Mouse (Mus musculus) limb, embryonic 12.5 days (tissue): ENCODE measurements around the gene Aoah. TPM values are rescaled to one million over a fixed set of nuclear protein-coding genes. Genes with fewer than 3 reads are reported as not detected.

Source experiments
- ATAC-seq: fragments of 200-750 bp; cut with Nextera tagmentation; 2 replicates; pipeline ENCODE4 v1.8.0; 2017; ENCODE audit warnings: low read depth, moderate TSS enrichment; ENCODE audit not compliant: insufficient number of reproducible peaks, insufficient read depth, low FRiP score, low TSS enrichment
- H3K27ac ChIP-seq: fragments of 300-500 bp; sonication (generic); 2 replicates; pipeline ENCODE4 v1.5.1; 2016; ENCODE audit warnings: mild to moderate bottlenecking, moderate library complexity
- H3K27me3 ChIP-seq: fragments of 300-500 bp; sonication (generic); 2 replicates; pipeline ENCODE4 v1.6.1; 2016; ENCODE audit warnings: mild to moderate bottlenecking, moderate library complexity
- H3K36me3 ChIP-seq: fragments of 300-500 bp; sonication (generic); 2 replicates; pipeline ENCODE4 v1.6.1; 2016; ENCODE audit warnings: mild to moderate bottlenecking, moderate library complexity
- H3K4me1 ChIP-seq: fragments of 300-500 bp; sonication (generic); replicated peaks from 2 replicates; pipeline ENCODE4 v1.6.1; 2016
- H3K4me2 ChIP-seq: fragments of 300-500 bp; sonication (generic); 2 replicates; pipeline ENCODE4 v1.6.1; 2016; ENCODE audit warnings: mild to moderate bottlenecking, moderate library complexity
- H3K4me3 ChIP-seq: fragments of 300-500 bp; sonication (generic); replicated peaks from 2 replicates; pipeline ENCODE4 v1.5.1; 2016; ENCODE audit warnings: mild to moderate bottlenecking
- H3K9ac ChIP-seq: fragments of 300-500 bp; sonication (generic); replicated peaks from 2 replicates; pipeline ENCODE4 v1.6.1; 2016; ENCODE audit warnings: mild to moderate bottlenecking, moderate library complexity
- H3K9me3 ChIP-seq: fragments of 300-500 bp; sonication (generic); 2 replicates; pipeline ENCODE4 v1.6.1; 2016; ENCODE audit warnings: mild to moderate bottlenecking, moderate library complexity
- WGBS: fragments of 180-500 bp; shearing (Covaris S2); methylation state at CpG from one replicate; pipeline ENCODE4 v1.1.7; 2016; 5-methylcytosine and 5-hydroxymethylcytosine counted together
- polyA plus RNA-seq: library from polyadenylated mRNA; unstranded; fragments of >200 nt; fragmentation: Nextera tagmentation; extraction: Ambion mirVana; gene quantifications from 2 replicates; pipeline ENCODE4 v1.2.1, GENCODE M21; 2016

Aoah gene
- polyA plus RNA-seq, 1 experiment from 2014 or later: 0.40 TPM

- Histone ChIP-seq H3K4me1 (no peaks in the 10 kb centered on the region), H3K27ac (no peak overlapping the region), H3K9ac (no peak overlapping the region), H3K27me3 (no peaks in the 10 kb centered on the region), H3K36me3 (no peaks in the 10 kb centered on the region), H3K4me2 (no peak overlapping the region), H3K4me3 (no peak overlapping the region), H3K9me3 (no peaks in the 10 kb centered on the region)
- 64% methylated on average over 10 of the region's 10 CpGs for WGBS
- peak; percentile 71 for ATAC-seq
Measured at GRCm38 (mm10) chr13:20916698-20917511, 123.0 kb downstream of the Aoah start.

- no peak for ATAC-seq
- Histone ChIP-seq H3K4me3 (no peak overlapping the region), H3K9ac (no peak overlapping the region), H3K9me3 (no peaks in the 10 kb centered on the region), H3K4me2 (no peak overlapping the region), H3K27me3 (no peaks in the 10 kb centered on the region), H3K36me3 (no peaks in the 10 kb centered on the region), H3K4me1 (no peaks in the 10 kb centered on the region), H3K27ac (no peak overlapping the region)
- WGBS: 91% methylated on average over 3 of the region's 3 CpGs
Measured at GRCm38 (mm10) chr13:20920401-20920800, 126.5 kb downstream of the Aoah start.

GRCm38 (mm10) chr13:20936016-20936415 is 142.1 kb downstream of the Aoah start:
- no peaks in the 10 kb centered on the region for H3K9me3 ChIP-seq
- no peaks in the 10 kb centered on the region for H3K36me3 ChIP-seq
- H3K4me3 ChIP-seq: no peak overlapping the region
- no peak overlapping the region for H3K27ac ChIP-seq
- no peak overlapping the region for H3K9ac ChIP-seq
- H3K4me1 ChIP-seq: no peaks in the 10 kb centered on the region
- ATAC-seq: no peak
- H3K4me2 ChIP-seq: no peak overlapping the region
- H3K27me3 ChIP-seq: no peaks in the 10 kb centered on the region

- ATAC-seq: no peak
- no peaks in the 10 kb centered on the region for H3K4me1 ChIP-seq
- H3K27me3 ChIP-seq: no peaks in the 10 kb centered on the region
- no peak overlapping the region for H3K9ac ChIP-seq
- WGBS: 26% methylated on average over 5 of the region's 5 CpGs
- no peak overlapping the region for H3K27ac ChIP-seq
- H3K4me3 ChIP-seq: no peak overlapping the region
- no peak overlapping the region for H3K4me2 ChIP-seq
- no peaks in the 10 kb centered on the region for H3K36me3 ChIP-seq
- H3K9me3 ChIP-seq: no peaks in the 10 kb centered on the region
Measured at GRCm38 (mm10) chr13:20937452-20937851, 143.5 kb downstream of the Aoah start.

GRCm38 (mm10) chr13:20939099-20939498 is 145.2 kb downstream of the Aoah start:
- no peak for ATAC-seq
- no peak overlapping the region for H3K27ac ChIP-seq
- no peak overlapping the region for H3K4me2 ChIP-seq
- no peaks in the 10 kb centered on the region for H3K36me3 ChIP-seq
- H3K4me1 ChIP-seq: no peaks in the 10 kb centered on the region
- 77% methylated on average over 6 of the region's 6 CpGs for WGBS
- H3K9ac ChIP-seq: no peak overlapping the region
- H3K4me3 ChIP-seq: no peak overlapping the region
- no peaks in the 10 kb centered on the region for H3K9me3 ChIP-seq
- H3K27me3 ChIP-seq: no peaks in the 10 kb centered on the region

GRCm38 (mm10) chr13:20940389-20940788 is 146.5 kb downstream of the Aoah start:
- H3K9me3 ChIP-seq: no peaks in the 10 kb centered on the region
- no peaks in the 10 kb centered on the region for H3K4me1 ChIP-seq
- no peak overlapping the region for H3K4me2 ChIP-seq
- WGBS: 49% methylated on average over 6 of the region's 6 CpGs
- no peaks in the 10 kb centered on the region for H3K27me3 ChIP-seq
- no peaks in the 10 kb centered on the region for H3K36me3 ChIP-seq
- no peak for ATAC-seq
- no peak overlapping the region for H3K4me3 ChIP-seq
- H3K27ac ChIP-seq: no peak overlapping the region
- no peak overlapping the region for H3K9ac ChIP-seq

- Histone ChIP-seq H3K27ac (no peak overlapping the region), H3K36me3 (no peaks in the 10 kb centered on the region), H3K4me3 (no peak overlapping the region), H3K9ac (no peak overlapping the region), H3K4me2 (no peak overlapping the region), H3K9me3 (no peaks in the 10 kb centered on the region), H3K27me3 (no peaks in the 10 kb centered on the region), H3K4me1 (no peaks in the 10 kb centered on the region)
- WGBS: 93% methylated on average over 4 of the region's 4 CpGs
- ATAC-seq: no peak
Measured at GRCm38 (mm10) chr13:20941707-20942106, 147.8 kb downstream of the Aoah start.

GRCm38 (mm10) chr13:20963086-20963485 is 169.2 kb downstream of the Aoah start:
- Histone ChIP-seq H3K4me1 (no peaks in the 10 kb centered on the region), H3K9me3 (no peaks in the 10 kb centered on the region), H3K36me3 (no peaks in the 10 kb centered on the region), H3K4me3 (no peak overlapping the region), H3K9ac (no peak overlapping the region), H3K4me2 (no peak overlapping the region), H3K27me3 (peaks cover 3% of the 10 kb centered on the region; the same call in 1 of the 2 replicates), H3K27ac (no peak overlapping the region)
- WGBS: 82% methylated on average over 3 of the region's 3 CpGs
- no peak for ATAC-seq

GRCm38 (mm10) chr13:20981234-20982230 is 187.6 kb downstream of the Aoah start:
- Histone ChIP-seq H3K9ac (no peak overlapping the region), H3K27me3 (no peaks in the 10 kb centered on the region), H3K36me3 (no peaks in the 10 kb centered on the region), H3K4me2 (no peak overlapping the region), H3K27ac (no peak overlapping the region), H3K9me3 (no peaks in the 10 kb centered on the region), H3K4me1 (no peaks in the 10 kb centered on the region), H3K4me3 (no peak overlapping the region)
- no peak for ATAC-seq
- 90% methylated on average over 8 of the region's 8 CpGs for WGBS

GRCm38 (mm10) chr13:20985510-20985909 is 191.6 kb downstream of the Aoah start:
- Histone ChIP-seq H3K27ac (no peak overlapping the region), H3K9ac (no peak overlapping the region), H3K9me3 (no peaks in the 10 kb centered on the region), H3K27me3 (no peaks in the 10 kb centered on the region), H3K4me2 (no peak overlapping the region), H3K4me3 (no peak overlapping the region), H3K4me1 (no peaks in the 10 kb centered on the region), H3K36me3 (no peaks in the 10 kb centered on the region)
- ATAC-seq: no peak

GRCm38 (mm10) chr13:20985961-20986360 is 192.0 kb downstream of the Aoah start:
- Histone ChIP-seq H3K9ac (no peak overlapping the region), H3K9me3 (no peaks in the 10 kb centered on the region), H3K4me1 (no peaks in the 10 kb centered on the region), H3K4me2 (no peak overlapping the region), H3K36me3 (no peaks in the 10 kb centered on the region), H3K27me3 (no peaks in the 10 kb centered on the region), H3K4me3 (no peak overlapping the region), H3K27ac (no peak overlapping the region)
- no peak for ATAC-seq
